Mouse (Mus musculus) lung, embryonic 14.5 days (tissue): Measurements from ENCODE around the gene Zmat5. TPM values are rescaled to one million over a fixed set of nuclear protein-coding genes. Genes with fewer than 3 reads are reported as not detected.

Experiments
- ATAC-seq: fragments of 200-750 bp; cut with Nextera tagmentation; 2 replicates; pipeline ENCODE4 v1.8.0; 2017; ENCODE audit warnings: mild to moderate bottlenecking, moderate TSS enrichment, moderate library complexity; ENCODE audit not compliant: insufficient read depth
- DNase-seq: peaks from one replicate; pipeline ENCODE4 v3.0.0-alpha.2; 2015
- H3K27ac ChIP-seq: fragments of 300-500 bp; sonication (generic); 2 replicates; pipeline ENCODE4 v1.5.1; 2014; ENCODE audit warnings: low read depth, mild to moderate bottlenecking, moderate library complexity
- H3K27me3 ChIP-seq: fragments of 300-500 bp; sonication (generic); 2 replicates; pipeline ENCODE4 v1.6.1; 2014; ENCODE audit warnings: low read length, control low read depth; ENCODE audit not compliant: insufficient read depth
- H3K36me3 ChIP-seq: fragments of 300-500 bp; sonication (generic); 2 replicates; pipeline ENCODE4 v1.6.1; 2014; ENCODE audit warnings: control low read depth; ENCODE audit not compliant: insufficient read depth
- H3K4me1 ChIP-seq: fragments of 300-500 bp; sonication (generic); 2 replicates; pipeline ENCODE4 v1.6.1; 2014; ENCODE audit warnings: antibody characterized with exemption, control low read depth; ENCODE audit not compliant: insufficient read depth
- H3K4me2 ChIP-seq: fragments of 300-500 bp; sonication (generic); 2 replicates; pipeline ENCODE4 v1.6.1; 2014; ENCODE audit warnings: mild to moderate bottlenecking
- H3K4me3 ChIP-seq: fragments of 300-500 bp; sonication (generic); 2 replicates; pipeline ENCODE4 v1.5.1; 2014; ENCODE audit warnings: low read depth, low read length
- H3K9ac ChIP-seq: fragments of 300-500 bp; sonication (generic); 2 replicates; pipeline ENCODE4 v1.6.1; 2014
- H3K9me3 ChIP-seq: fragments of 300-500 bp; sonication (generic); 2 replicates; pipeline ENCODE4 v1.6.1; 2016; ENCODE audit warnings: low read depth, low read length, control low read depth
- CTCF ChIP-seq: IDR thresholded peaks from 2 replicates; pipeline ENCODE4 v1.5.1; 2016; ENCODE audit warnings: antibody characterized with exemption, low read depth
- WGBS: fragments of 180-500 bp; shearing (Covaris S2); extraction: QIAGEN DNeasy Blood & Tissue Kit; methylation state at CpG from one replicate; pipeline ENCODE4 v1.1.7; 2014; 5-methylcytosine and 5-hydroxymethylcytosine counted together
- polyA plus RNA-seq: library from polyadenylated mRNA; unstranded; fragments of >200 nt; fragmentation: Nextera tagmentation; extraction: Ambion mirVana; gene quantifications from 2 replicates; pipeline ENCODE4 v1.2.1, GENCODE M21; 2014

The Zmat5 gene
- polyA plus RNA-seq, 1 experiment from 2014 or later = 70.4 TPM

- Histone ChIP-seq H3K36me3 (no peaks in the 10 kb centered on the region), H3K4me1 (no peaks in the 10 kb centered on the region), H3K4me2 (no peak overlapping the region), H3K4me3 (no peak overlapping the region), H3K9ac (no peak overlapping the region), H3K9me3 (no peaks in the 10 kb centered on the region), H3K27ac (no peak overlapping the region), H3K27me3 (no peaks in the 10 kb centered on the region)
- no peak for TF ChIP-seq CTCF
- ATAC-seq = no peak
- no peak for DNase-seq
These were observed 8.3 kb downstream of the Zmat5 start for GRCm38 (mm10) chr11:4712822-4713221.

- Histone ChIP-seq H3K9ac (no peak overlapping the region), H3K9me3 (no peaks in the 10 kb centered on the region), H3K4me2 (no peak overlapping the region), H3K4me3 (no peak overlapping the region), H3K27ac (no peak overlapping the region), H3K4me1 (no peaks in the 10 kb centered on the region), H3K27me3 (no peaks in the 10 kb centered on the region), H3K36me3 (no peaks in the 10 kb centered on the region)
- 82% methylated on average over 4 of the region's 4 CpGs for WGBS
- ATAC-seq = no peak
- DNase-seq = no peak
- no peak for TF ChIP-seq CTCF
These were observed 10.2 kb downstream of the Zmat5 start for GRCm38 (mm10) chr11:4714727-4715126.

GRCm38 (mm10) chr11:4715596-4715995 lies 11.1 kb downstream of the Zmat5 start:
- no peaks in the 10 kb centered on the region for H3K4me1 ChIP-seq
- ATAC-seq = no peak
- no peak overlapping the region for H3K4me2 ChIP-seq
- no peak for TF ChIP-seq CTCF
- H3K36me3 ChIP-seq = no peaks in the 10 kb centered on the region
- no peak for DNase-seq
- H3K27me3 ChIP-seq = no peaks in the 10 kb centered on the region
- no peak overlapping the region for H3K27ac ChIP-seq
- H3K4me3 ChIP-seq = no peak overlapping the region
- no peak overlapping the region for H3K9ac ChIP-seq
- H3K9me3 ChIP-seq = no peaks in the 10 kb centered on the region
- 75% methylated on average over 4 of the region's 4 CpGs for WGBS

GRCm38 (mm10) chr11:4716530-4717236 lies 12.2 kb downstream of the Zmat5 start:
- Histone ChIP-seq H3K27me3 (no peaks in the 10 kb centered on the region), H3K4me2 (no peak overlapping the region), H3K9me3 (no peaks in the 10 kb centered on the region), H3K4me3 (no peak overlapping the region), H3K9ac (no peak overlapping the region), H3K4me1 (no peaks in the 10 kb centered on the region), H3K36me3 (no peaks in the 10 kb centered on the region), H3K27ac (no peak overlapping the region)
- WGBS = 83% methylated on average over 5 of the region's 5 CpGs
- no peak for TF ChIP-seq CTCF
- DNase-seq = no peak
- no peak for ATAC-seq

GRCm38 (mm10) chr11:4718548-4718947 lies 14.1 kb downstream of the Zmat5 start:
- TF ChIP-seq CTCF = no peak
- Histone ChIP-seq H3K4me1 (no peaks in the 10 kb centered on the region), H3K4me2 (no peak overlapping the region), H3K4me3 (no peak overlapping the region), H3K27ac (no peak overlapping the region), H3K9ac (no peak overlapping the region), H3K36me3 (peaks cover 6% of the 10 kb centered on the region), H3K9me3 (no peaks in the 10 kb centered on the region), H3K27me3 (no peaks in the 10 kb centered on the region)
- 72% methylated on average over 5 of the region's 5 CpGs for WGBS
- ATAC-seq (no peak), DNase-seq (no peak)

GRCm38 (mm10) chr11:4719961-4720360 lies 15.5 kb downstream of the Zmat5 start:
- Histone ChIP-seq H3K27me3 (no peaks in the 10 kb centered on the region), H3K4me3 (no peak overlapping the region), H3K9me3 (no peaks in the 10 kb centered on the region), H3K9ac (no peak overlapping the region), H3K36me3 (peaks cover 19% of the 10 kb centered on the region), H3K4me1 (no peaks in the 10 kb centered on the region), H3K27ac (no peak overlapping the region), H3K4me2 (no peak overlapping the region)
- DNase-seq = no peak
- no peak for ATAC-seq
- WGBS = 85% methylated on average over 9 of the region's 9 CpGs
- no peak for TF ChIP-seq CTCF

GRCm38 (mm10) chr11:4720393-4720792 lies 15.9 kb downstream of the Zmat5 start:
- WGBS = 62% methylated on average over 11 of the region's 11 CpGs
- no peaks in the 10 kb centered on the region for H3K27me3 ChIP-seq
- no peak for ATAC-seq
- no peak overlapping the region for H3K4me3 ChIP-seq
- DNase-seq = no peak
- H3K9ac ChIP-seq = no peak overlapping the region
- H3K4me2 ChIP-seq = no peak overlapping the region
- H3K9me3 ChIP-seq = no peaks in the 10 kb centered on the region
- no peaks in the 10 kb centered on the region for H3K4me1 ChIP-seq
- H3K27ac ChIP-seq = no peak overlapping the region
- TF ChIP-seq CTCF = no peak
- H3K36me3 ChIP-seq = peaks cover 23% of the 10 kb centered on the region
